Comparison of ENCODE assay signal across 8 mouse cellular contexts in the genomic region with DNA sequence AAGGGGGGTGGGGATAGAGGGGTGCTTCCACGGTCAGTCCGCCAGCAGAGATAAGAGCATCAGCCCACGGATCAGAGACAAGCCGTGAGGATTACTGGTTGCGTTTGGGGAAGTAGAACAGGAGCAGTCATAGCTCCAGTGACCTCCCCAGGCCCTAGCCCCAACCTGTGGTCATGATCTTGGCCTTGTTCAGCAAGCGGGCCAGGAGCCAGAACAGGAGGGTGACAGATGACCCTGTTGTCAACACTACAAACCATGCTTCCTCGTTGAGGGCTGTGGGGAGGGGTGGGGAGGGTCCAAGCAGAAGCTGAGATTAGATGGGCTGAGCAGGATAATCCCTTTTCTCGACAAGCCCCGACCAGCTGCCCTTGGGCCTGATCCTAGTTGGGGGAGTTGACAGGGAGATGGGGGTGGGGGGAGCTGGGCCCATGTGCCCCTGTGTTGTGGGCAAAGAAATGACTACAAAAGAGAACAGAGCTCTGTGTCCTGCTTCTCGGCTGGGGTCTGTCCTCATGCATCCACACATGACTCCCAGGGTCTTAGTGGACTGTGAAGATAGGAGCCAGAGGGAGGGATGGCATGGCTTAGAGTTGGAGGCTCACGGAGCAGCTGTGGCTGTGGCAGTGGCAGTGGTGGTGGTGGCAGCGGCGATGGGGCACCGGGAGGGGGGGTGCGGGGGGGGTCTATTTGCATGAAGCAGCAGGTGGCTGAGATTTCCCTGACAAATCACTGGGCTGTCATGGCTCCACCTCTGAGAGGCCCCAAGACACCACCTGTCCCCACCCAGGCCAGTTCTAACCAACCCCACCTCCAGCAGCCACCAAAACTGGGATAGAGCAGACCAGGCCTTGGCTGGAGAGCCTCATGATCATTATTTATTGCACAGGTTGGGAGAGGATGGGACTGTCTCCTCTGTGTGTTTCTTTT. TPM values are rescaled to one million over a fixed set of nuclear protein-coding genes. Genes with fewer than 3 reads are reported as not detected.
A peak's percentile ranks its signal among the peaks of the same experiment; 100 is the strongest.
DNase-seq lines count a peak whose midpoint lies in the region; ATAC-seq lines count a peak whose summit lies in the region.
"Had no signal": no experiment of that assay in that cellular context is flagged by ENCODE, and none has a peak within 500 bp of the region (broad histone marks: within the 10 kb centered on the region; RNA-seq: fewer than 3 reads in every experiment).

Gene Gnb3 (minus strand): TSS at position 35 of the 927 bp plus-strand sequence.

- ATAC-seq in heart, embryonic 14.5 days (ENCODE audit: insufficient number of reproducible peaks, insufficient read depth, low FRiP score, low read depth), result 0 out of 2 replicates have a peak, but pooled peaks have one; percentile 36
- peak; percentile 62 for ATAC-seq in megakaryocyte progenitor cell, adult 5-6 weeks (replicated peaks; ENCODE audit: poor library complexity)
- ATAC-seq in monocyte, adult 5-6 weeks (replicated peaks; ENCODE audit: insufficient number of reproducible peaks, low FRiP score, low TSS enrichment, poor library complexity, severe bottlenecking), result no peak

- DNase-seq in A20 (ENCODE audit: low read depth, low spot score), result peak; percentile 91
- DNase-seq in MN1 (ENCODE audit: low spot score), result peak; percentile 32
- no peak for DNase-seq in right cerebral cortex, postnatal 36 days (ENCODE audit: low spot score in 2 of 2)
- no peak for DNase-seq in layer of hippocampus, postnatal 10 days (ENCODE audit: low spot score in 2 of 2)

- peak within 1 kb of the TSS; percentile 37 for H3K4me2 ChIP-seq in heart, embryonic 14.5 days (ENCODE audit: low read length)

- peaks cover 18% of the 10 kb centered on the region for H3K36me3 ChIP-seq in heart, embryonic 14.5 days (ENCODE audit: control insufficient read depth, insufficient read depth, low read length)

- peaks cover 21 to 30% of the 10 kb centered on the region in 2 experiments for H3K4me1 ChIP-seq in heart, embryonic 14.5 days (ENCODE audit: control insufficient read depth in 2 of 2, insufficient read depth in 2 of 2, low read length in 2 of 2)

- peak within 1 kb of the TSS in 1 of 2 experiments; percentile 62; a peak in 2 of 4 replicates for H3K27ac ChIP-seq in heart, embryonic 14.5 days (replicated peaks in 1 of 2; ENCODE audit: control insufficient read depth in 1 of 2, insufficient read depth in 1 of 2, low read depth in 2 of 2, low read length in 2 of 2)

- no peaks in the 10 kb centered on the region for H3K27me3 ChIP-seq in heart, embryonic 14.5 days (ENCODE audit: control insufficient read depth, insufficient read depth, low read length)

- no peaks in the 10 kb centered on the region for H3K9me3 ChIP-seq in heart, embryonic 14.5 days (ENCODE audit: control insufficient read depth, low read length)

- H3K9ac ChIP-seq in heart, embryonic 14.5 days (ENCODE audit: low read length), result peak within 1 kb of the TSS; percentile 62

- H3K4me3 ChIP-seq in heart, embryonic 14.5 days (ENCODE audit: control insufficient read depth in 1 of 2, insufficient read depth in 1 of 2, low read depth in 1 of 2, low read length in 2 of 2), result no peak within 1 kb of the TSS

- WGBS in heart, embryonic 14.5 days, result 16% methylated on average over 15 of the region's 15 CpGs

RNA-seq across cellular contexts. Expression of gene Gnb3, which starts in this region (rescaled TPM):
- polyA plus RNA-seq in heart, embryonic 14.5 days (2014; fragmentation: Nextera tagmentation; extraction: Ambion mirVana), result 6.7 and 7.5 TPM in 2 replicates
- total RNA-seq in megakaryocyte progenitor cell, adult 5-6 weeks (2015), result not detected in 2 replicates
- total RNA-seq in megakaryocyte progenitor cell, adult 5-6 weeks (2017), result not detected in 2 replicates
- 0.19 TPM in 1 of 3 replicates, not detected in the others for total RNA-seq in monocyte, adult 5-6 weeks (2017)
- total RNA-seq in layer of hippocampus, postnatal 10 days (2021), result under 1 TPM in 1 of 2 experiments, not detected in 1; 0.27 TPM
- polyA plus RNA-seq: testis, adult 2 months had no signal

Comparison
In these comparisons a context has a peak if more than half of its experiments do, and no peak if none do; other contexts are left out.
1. Peak in ATAC-seq in megakaryocyte progenitor cell, adult 5-6 weeks; RNA of the gene not detected or under 1 TPM.
2. DNase-seq: peak in A20 (single experiment) and MN1 (single experiment); none in right cerebral cortex, postnatal 36 days (0 of 2) and layer of hippocampus, postnatal 10 days (0 of 2).